Mouse (Mus musculus) olfactory bulb, adult 2 months (tissue): ENCODE measurements around the gene Cacna1c. TPM values are rescaled to one million over a fixed set of nuclear protein-coding genes. Genes with fewer than 3 reads are reported as not detected.

ENCODE experiments used
- H3K27ac ChIP-seq: fragments of 200-500 bp; 2 replicates; pipeline ENCODE4 v1.5.1; 2012; ENCODE audit warnings: low read depth, low read length; ENCODE audit not compliant: insufficient read depth
- H3K4me1 ChIP-seq: fragments of 200-500 bp; 2 replicates; pipeline ENCODE4 v1.6.1; 2012; ENCODE audit warnings: low read length; ENCODE audit not compliant: control insufficient read depth, insufficient read depth
- H3K4me3 ChIP-seq: fragments of 200-500 bp; 2 replicates; pipeline ENCODE4 v1.5.1; 2012; ENCODE audit warnings: mild to moderate bottlenecking, low read depth, low read length, moderate library complexity; ENCODE audit not compliant: insufficient read depth
- CTCF ChIP-seq: fragments of 200-500 bp; IDR thresholded peaks from 2 replicates; pipeline ENCODE4 v1.5.1; 2012; ENCODE audit warnings: low read depth, mild to moderate bottlenecking, low read length, moderate library complexity; ENCODE audit not compliant: insufficient read depth
- POLR2A ChIP-seq: fragments of 200-500 bp; IDR thresholded peaks from 2 replicates; pipeline ENCODE4 v1.6.1; 2012; ENCODE audit warnings: mild to moderate bottlenecking, low read depth, low read length, moderate library complexity; ENCODE audit not compliant: insufficient read depth
- WGBS: fragments of 180-500 bp; shearing (Covaris S2); methylation state at CpG from one replicate; pipeline ENCODE4 v1.1.7; 2018; 5-methylcytosine and 5-hydroxymethylcytosine counted together
- polyA plus RNA-seq: library from polyadenylated mRNA; stranded (reverse); fragments of >200 nt; gene quantifications from 2 replicates; pipeline ENCODE4 v1.2.4, GENCODE M21; 2012; ENCODE audit warnings: low replicate concordance; ENCODE audit not compliant: missing spikeins, insufficient read depth, insufficient read length

Gene Cacna1c
- polyA plus RNA-seq, 1 experiment, result 35.8 TPM

GRCm38 (mm10) chr6:118758290-118758907 is 437.8 kb downstream of the Cacna1c start:
- TF ChIP-seq CTCF, result no peak
- Histone ChIP-seq H3K27ac (peak overlapping the region; percentile 76), H3K4me1 (peaks cover 31% of the 10 kb centered on the region), H3K4me3 (no peak overlapping the region)
- 46% methylated on average over 7 of the region's 7 CpGs for WGBS

DNA sequence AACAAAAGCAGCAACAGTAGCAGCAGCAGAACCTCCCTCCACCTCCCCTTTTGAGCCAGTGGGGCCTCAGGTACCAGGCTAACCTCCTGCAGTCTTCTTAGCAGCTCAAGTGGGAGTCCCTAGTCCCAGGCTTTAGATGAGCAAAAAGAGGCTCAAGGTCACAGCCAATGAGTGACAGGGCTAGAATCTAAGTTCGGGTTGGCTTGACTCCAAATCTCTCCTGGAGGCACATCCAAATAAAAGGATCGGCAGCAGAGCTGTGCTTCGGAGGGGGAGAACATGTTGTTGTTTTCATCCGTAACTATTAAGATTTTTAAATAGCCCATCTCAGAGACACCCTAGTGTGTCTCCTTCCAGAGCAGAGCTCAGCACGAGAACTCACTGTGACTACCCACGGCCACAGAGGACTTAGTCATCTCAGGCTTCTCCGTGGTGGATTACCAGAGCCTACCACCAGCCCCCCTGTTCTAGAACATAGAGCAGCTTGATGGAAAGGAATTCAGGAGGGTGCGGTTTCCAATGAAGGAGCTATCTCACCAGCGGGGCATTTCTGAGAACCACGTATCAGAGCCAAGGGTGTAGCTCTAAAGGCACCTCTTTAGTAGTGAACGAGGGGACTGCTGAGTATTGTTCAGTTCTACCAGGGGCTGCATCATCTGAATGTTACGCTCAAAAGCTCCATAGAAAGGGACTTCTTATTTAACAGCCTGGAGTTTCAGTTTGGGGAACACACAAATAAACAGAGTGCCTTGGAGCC is 438.5 kb downstream of the Cacna1c start:
- no peak overlapping the region for H3K4me3 ChIP-seq
- WGBS, result 26% methylated on average over 12 of the region's 12 CpGs
- TF ChIP-seq CTCF (no peak), POLR2A (no peak)
- peaks cover 32% of the 10 kb centered on the region for H3K4me1 ChIP-seq
- H3K27ac ChIP-seq, result peak overlapping the region; percentile 76

GRCm38 (mm10) chr6:118756511-118756910 is 439.7 kb downstream of the Cacna1c start:
- peaks cover 32% of the 10 kb centered on the region for H3K4me1 ChIP-seq
- peak overlapping the region; percentile 76 for H3K27ac ChIP-seq
- WGBS, result 35% methylated on average over 4 of the region's 4 CpGs
- TF ChIP-seq CTCF (no peak), POLR2A (no peak)
- no peak overlapping the region for H3K4me3 ChIP-seq

GRCm38 (mm10) chr6:118755768-118756167 is 440.4 kb downstream of the Cacna1c start:
- Histone ChIP-seq H3K4me3 (no peak overlapping the region), H3K27ac (no peak overlapping the region), H3K4me1 (peaks cover 37% of the 10 kb centered on the region)
- WGBS, result 92% methylated on average over 5 of the region's 5 CpGs
- TF ChIP-seq POLR2A (no peak), CTCF (no peak)

DNA sequence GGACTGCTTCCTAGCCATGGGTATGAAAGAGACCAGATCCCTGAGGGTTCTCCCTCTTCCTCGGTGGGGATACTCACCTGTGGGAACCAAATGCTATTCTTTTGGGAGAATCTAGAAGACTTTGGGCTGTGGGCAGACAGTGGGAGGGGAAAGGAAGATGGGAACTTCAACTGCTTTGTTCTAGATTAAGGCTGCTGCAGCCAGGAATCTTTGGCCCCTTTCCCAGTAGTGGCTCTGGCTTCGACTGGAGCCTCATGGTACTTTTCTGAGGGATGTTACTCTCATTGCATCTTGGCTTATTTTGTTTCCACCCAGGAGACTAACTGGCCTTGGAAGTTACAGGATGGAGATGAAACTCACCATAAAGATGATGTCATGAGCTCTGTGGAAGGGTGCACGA is 441.8 kb downstream of the Cacna1c start:
- H3K27ac ChIP-seq, result peak overlapping the region; percentile 63
- WGBS, result 63% methylated on average over 3 of the region's 3 CpGs
- peaks cover 38% of the 10 kb centered on the region for H3K4me1 ChIP-seq
- no peak overlapping the region for H3K4me3 ChIP-seq
- no peak for TF ChIP-seq CTCF
- no peak for TF ChIP-seq POLR2A

- WGBS, result 30% methylated on average over 8 of the region's 8 CpGs
- Histone ChIP-seq H3K4me1 (peaks cover 34% of the 10 kb centered on the region), H3K27ac (peak overlapping the region; percentile 63), H3K4me3 (no peak overlapping the region)
- TF ChIP-seq CTCF (no peak), POLR2A (no peak)
Observed at GRCm38 (mm10) chr6:118753787-118754186, 442.4 kb downstream of the Cacna1c start.

DNA sequence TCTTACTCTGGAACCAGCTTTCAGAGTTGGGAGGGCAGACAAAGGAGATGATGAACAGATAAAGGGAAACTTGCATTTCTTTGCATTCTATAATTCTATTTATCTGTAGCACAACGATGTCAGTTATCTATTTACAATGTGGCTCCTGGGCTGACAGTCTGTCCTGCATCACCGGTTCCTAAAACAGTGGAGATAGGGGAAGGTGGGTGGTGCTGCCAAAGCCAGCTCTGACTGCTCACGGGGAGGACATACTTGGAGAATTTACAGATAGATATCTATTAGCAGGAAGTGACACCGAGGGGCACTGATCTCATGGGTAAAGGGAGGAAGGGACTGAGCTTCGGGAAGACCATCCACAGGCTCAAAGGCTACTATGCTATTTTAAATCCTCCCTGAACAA is 443.2 kb downstream of the Cacna1c start:
- Histone ChIP-seq H3K4me1 (peaks cover 29% of the 10 kb centered on the region), H3K4me3 (no peak overlapping the region), H3K27ac (peak overlapping the region; percentile 63)
- 40% methylated on average over 5 of the region's 5 CpGs for WGBS
- TF ChIP-seq CTCF, result no peak
- TF ChIP-seq POLR2A, result no peak

DNA sequence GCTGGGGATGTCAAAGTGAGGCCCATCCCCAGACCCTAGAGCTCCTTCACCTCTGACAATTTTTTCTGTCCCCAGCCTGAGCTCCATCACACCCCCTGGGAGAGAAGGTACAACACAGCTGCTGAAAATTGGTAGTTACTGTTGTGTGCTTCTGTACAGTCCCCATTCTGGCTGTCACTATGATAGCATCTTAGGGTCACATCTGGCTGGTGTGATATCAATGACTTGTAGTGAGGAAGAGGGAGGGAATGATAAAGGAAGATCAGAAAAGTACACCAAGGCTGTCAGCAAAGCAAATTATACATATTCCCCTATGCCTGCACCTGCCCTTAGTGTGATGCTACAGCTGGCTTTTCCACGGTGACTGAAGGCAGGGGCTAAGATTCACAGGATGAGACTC is 446.9 kb downstream of the Cacna1c start:
- TF ChIP-seq CTCF (no peak), POLR2A (no peak)
- H3K4me3 ChIP-seq, result no peak overlapping the region
- H3K27ac ChIP-seq, result peak overlapping the region; percentile 78
- 33% methylated on average over 1 of the region's 1 CpGs for WGBS
- H3K4me1 ChIP-seq, result peaks cover 15% of the 10 kb centered on the region

DNA sequence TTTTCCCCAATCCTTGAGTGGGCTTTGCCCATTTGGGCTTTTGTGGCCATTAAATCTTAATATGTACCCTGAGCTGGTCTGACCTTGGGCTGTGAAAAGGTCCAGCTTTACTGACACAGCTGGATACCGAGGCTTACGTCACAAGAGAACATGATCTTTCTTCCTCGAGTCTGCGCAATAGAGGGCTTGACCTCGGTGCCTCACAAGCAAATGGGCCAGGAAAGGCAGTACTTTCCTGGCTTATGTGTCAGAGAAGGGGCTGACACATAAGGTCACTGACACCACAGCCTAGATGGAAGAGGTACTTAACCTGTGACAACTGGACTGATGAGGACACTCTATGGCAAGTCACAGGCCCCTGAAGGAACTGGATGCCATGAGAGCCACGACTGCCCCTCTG is 453.5 kb downstream of the Cacna1c start:
- no peak for TF ChIP-seq CTCF
- no peak for TF ChIP-seq POLR2A
- Histone ChIP-seq H3K4me3 (no peak overlapping the region), H3K4me1 (peaks cover 15% of the 10 kb centered on the region), H3K27ac (no peak overlapping the region)
- 89% methylated on average over 6 of the region's 6 CpGs for whole genome bisulfite sequencing

DNA sequence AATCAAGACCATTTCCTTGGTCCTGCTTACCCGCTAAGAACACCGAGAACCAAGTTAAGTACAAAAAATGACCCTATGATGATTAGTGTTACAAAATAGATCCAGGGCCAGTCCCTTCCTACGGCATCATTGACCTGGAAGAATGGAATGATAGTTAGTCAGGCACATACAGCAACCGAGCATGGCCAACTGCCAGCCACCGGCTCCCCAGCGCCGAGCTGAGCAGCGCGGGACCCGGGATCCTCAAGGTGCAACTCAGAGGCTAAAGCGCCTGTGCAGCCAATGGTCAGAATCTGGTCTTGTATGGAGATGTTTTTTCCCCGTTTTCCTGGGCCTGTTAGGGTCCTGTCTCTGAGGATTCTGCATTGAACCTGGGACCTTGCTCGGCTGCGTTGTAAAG is 454.4 kb downstream of the Cacna1c start:
- H3K27ac ChIP-seq, result no peak overlapping the region; the same call in 1 of the 2 replicates
- H3K4me3 ChIP-seq, result no peak overlapping the region
- TF ChIP-seq POLR2A (no peak), CTCF (no peak)
- peaks cover 19% of the 10 kb centered on the region for H3K4me1 ChIP-seq
- WGBS, result 96% methylated on average over 14 of the region's 14 CpGs
